Comparison of ENCODE assay signal across 21 mouse cellular contexts in genomic region chr3:63726667-63727342, GRCm38 (mm10).
DNase-seq lines count a peak whose midpoint lies in the region; ATAC-seq lines count a peak whose summit lies in the region.
"Had no signal": no experiment of that assay in that cellular context is flagged by ENCODE, and none has a peak within 500 bp of the region (broad histone marks: within the 10 kb centered on the region; RNA-seq: fewer than 3 reads in every experiment).

No protein-coding gene starts in this region.

- peak; percentile 22 for DNase-seq in forebrain, embryonic 14.5 days (ENCODE audit: low spot score)
- no peak for DNase-seq in forebrain, embryonic 10.5 days (ENCODE audit: extremely low spot score, low spot score)
- DNase-seq in midbrain, embryonic 14.5 days = peak; percentile 45
- peak; percentile 30 for DNase-seq in retina, postnatal 1 day
- DNase-seq in spleen, postnatal 4 days (ENCODE audit: low spot score in 2 of 2) = no peak
- DNase-seq in T-cell, adult 2 months (ENCODE audit: low spot score) = no peak
- no peak for DNase-seq in heart, adult 8-10 months (ENCODE audit: low spot score)
- DNase-seq: adrenal gland, postnatal 36 days; cerebellum, adult 2 months; heart, postnatal 14 days; kidney, adult 9 months; kidney, postnatal 25 days; left cerebral cortex, postnatal 4 days; liver; right cerebral cortex, postnatal 4 days; thymus, postnatal 25 days had no signal

- no peak overlapping the region for H3K4me3 ChIP-seq in forebrain, embryonic 14.5 days (ENCODE audit: low read depth, low read length)
- H3K4me3 ChIP-seq in forebrain, embryonic 10.5 days = no peak overlapping the region
- no peak overlapping the region for H3K4me3 ChIP-seq in hindbrain, embryonic 15.5 days
- H3K4me3 ChIP-seq in midbrain, embryonic 14.5 days (replicated peaks; ENCODE audit: low read depth, low read length) = no peak overlapping the region
- H3K4me3 ChIP-seq: heart, embryonic 10.5 days had no signal

- H3K4me2 ChIP-seq in forebrain, embryonic 14.5 days (ENCODE audit: low read length) = no peak overlapping the region
- H3K4me2 ChIP-seq in hindbrain, embryonic 15.5 days = no peak overlapping the region
- H3K4me2 ChIP-seq in midbrain, embryonic 14.5 days (ENCODE audit: low read length) = no peak overlapping the region

- H3K36me3 ChIP-seq in forebrain, embryonic 14.5 days (ENCODE audit: control insufficient read depth, insufficient read depth, low read length) = no peaks in the 10 kb centered on the region
- peaks cover 36% of the 10 kb centered on the region for H3K36me3 ChIP-seq in forebrain, embryonic 10.5 days (replicated peaks)
- no peaks in the 10 kb centered on the region for H3K36me3 ChIP-seq in hindbrain, embryonic 15.5 days
- H3K36me3 ChIP-seq in midbrain, embryonic 14.5 days (ENCODE audit: control insufficient read depth, insufficient read depth, low read length) = 0 out of 2 replicates have a peak, but pooled peaks cover 5% of the 10 kb centered on the region
- H3K36me3 ChIP-seq: G1E; heart, embryonic 10.5 days had no signal

- ATAC-seq in forebrain, embryonic 14.5 days = peak; percentile 54; the same call in 1 of the 2 replicates
- ATAC-seq in hindbrain, embryonic 15.5 days (ENCODE audit: low FRiP score, low read depth) = no peak
- no peak for ATAC-seq in midbrain, embryonic 14.5 days (ENCODE audit: low FRiP score, low TSS enrichment)
- ATAC-seq: inflammation-experienced regulatory T-cells, adult 6 months; lung, postnatal 0 days had no signal

- H3K9ac ChIP-seq in forebrain, embryonic 14.5 days (ENCODE audit: low read length) = no peak overlapping the region
- no peak overlapping the region for H3K9ac ChIP-seq in hindbrain, embryonic 15.5 days
- no peak overlapping the region for H3K9ac ChIP-seq in midbrain, embryonic 14.5 days (replicated peaks; ENCODE audit: low read length)

- no peaks in the 10 kb centered on the region for H3K4me1 ChIP-seq in forebrain, embryonic 14.5 days (ENCODE audit: control insufficient read depth, insufficient read depth, low read length)
- peaks cover 6% of the 10 kb centered on the region; the same call in 1 of the 2 replicates for H3K4me1 ChIP-seq in forebrain, embryonic 10.5 days
- H3K4me1 ChIP-seq in hindbrain, embryonic 15.5 days (replicated peaks) = peaks cover 12% of the 10 kb centered on the region; the same call in 1 of the 2 replicates
- peaks cover 8% of the 10 kb centered on the region for H3K4me1 ChIP-seq in midbrain, embryonic 14.5 days (ENCODE audit: control insufficient read depth, insufficient read depth, low read length)
- H3K4me1 ChIP-seq: heart, embryonic 10.5 days had no signal

- H3K9me3 ChIP-seq in forebrain, embryonic 14.5 days (replicated peaks; ENCODE audit: control insufficient read depth, low read length) = no peaks in the 10 kb centered on the region
- H3K9me3 ChIP-seq in forebrain, embryonic 10.5 days = no peaks in the 10 kb centered on the region
- no peaks in the 10 kb centered on the region for H3K9me3 ChIP-seq in hindbrain, embryonic 15.5 days
- H3K9me3 ChIP-seq in midbrain, embryonic 14.5 days (ENCODE audit: control insufficient read depth, low read length) = no peaks in the 10 kb centered on the region
- H3K9me3 ChIP-seq: G1E; heart, embryonic 10.5 days had no signal

- WGBS in forebrain, embryonic 14.5 days = 72% methylated on average over 4 of the region's 4 CpGs
- WGBS in forebrain, embryonic 10.5 days = 79% methylated on average over 4 of the region's 4 CpGs
- 70% methylated on average over 4 of the region's 4 CpGs for WGBS in hindbrain, embryonic 15.5 days
- WGBS in midbrain, embryonic 14.5 days = 54% methylated on average over 4 of the region's 4 CpGs

- H3K27ac ChIP-seq in forebrain, embryonic 14.5 days (ENCODE audit: low read depth, low read length) = peak overlapping the region; percentile 41; the same call in 1 of the 2 replicates
- no peak overlapping the region for H3K27ac ChIP-seq in forebrain, embryonic 10.5 days
- H3K27ac ChIP-seq in hindbrain, embryonic 15.5 days (replicated peaks) = peak overlapping the region; percentile 23
- H3K27ac ChIP-seq in midbrain, embryonic 14.5 days (replicated peaks; ENCODE audit: low read depth, low read length) = peak overlapping the region; percentile 70
- H3K27ac ChIP-seq: heart, embryonic 10.5 days had no signal

- H3K27me3 ChIP-seq in forebrain, embryonic 14.5 days (replicated peaks; ENCODE audit: control insufficient read depth, insufficient read depth, low read length) = no peaks in the 10 kb centered on the region
- no peaks in the 10 kb centered on the region for H3K27me3 ChIP-seq in forebrain, embryonic 10.5 days (ENCODE audit: poor library complexity, severe bottlenecking)
- no peaks in the 10 kb centered on the region for H3K27me3 ChIP-seq in hindbrain, embryonic 15.5 days
- H3K27me3 ChIP-seq in midbrain, embryonic 14.5 days (ENCODE audit: control insufficient read depth, insufficient read depth, low read length) = no peaks in the 10 kb centered on the region

Comparison
In these comparisons a context has a peak if more than half of its experiments do, and no peak if none do; other contexts are left out.
1. DNase-seq: peak in forebrain, embryonic 14.5 days (single experiment), midbrain, embryonic 14.5 days (single experiment) and retina, postnatal 1 day (single experiment); none in forebrain, embryonic 10.5 days (single experiment), spleen, postnatal 4 days (0 of 2), T-cell, adult 2 months (single experiment) and heart, adult 8-10 months (single experiment).